Mouse (Mus musculus): Measurements from ENCODE around the gene Cd48. TPM values are rescaled to one million over a fixed set of nuclear protein-coding genes. Genes with fewer than 3 reads are reported as not detected.
"Not testable (repeated sequence)": the region's sequence is repeated elsewhere in the genome, so short reads cannot be mapped to it uniquely, and the experiment has no call there.

Cd48 gene
- polyA plus RNA-seq, 1 experiment from 2014 or later = 8.5 TPM

GRCm38 (mm10) chr1:171713736-171714135 lies 31.9 kb downstream of the Cd48 start:
- not testable (repeated sequence) for ATAC-seq; H3K4me3 ChIP-seq; H3K27ac ChIP-seq; H3K27me3 ChIP-seq (replicated peaks); H3K4me2 ChIP-seq; H3K36me3 ChIP-seq; H3K9ac ChIP-seq; H3K4me1 ChIP-seq; H3K9me3 ChIP-seq (replicated peaks)
- WGBS (ENCODE audit: insufficient replicate concordance) = 75% methylated on average over 1 of the region's 1 CpGs

- no peak overlapping the region for H3K4me2 ChIP-seq
- H3K9ac ChIP-seq = no peak overlapping the region
- WGBS (ENCODE audit: insufficient replicate concordance) = 59% methylated on average over 2 of the region's 2 CpGs
- ATAC-seq = no peak
- H3K36me3 ChIP-seq = no peaks in the 10 kb centered on the region
- no peaks in the 10 kb centered on the region for H3K9me3 ChIP-seq (replicated peaks)
- H3K27ac ChIP-seq = no peak overlapping the region
- H3K4me3 ChIP-seq = no peak overlapping the region
- no peaks in the 10 kb centered on the region for H3K27me3 ChIP-seq (replicated peaks)
- H3K4me1 ChIP-seq = no peaks in the 10 kb centered on the region
These were observed 33.6 kb downstream of the Cd48 start for GRCm38 (mm10) chr1:171715434-171715833.

GRCm38 (mm10) chr1:171716232-171716631 lies 34.4 kb downstream of the Cd48 start:
- H3K9ac ChIP-seq = no peak overlapping the region
- H3K4me1 ChIP-seq = no peaks in the 10 kb centered on the region
- no peak overlapping the region for H3K4me3 ChIP-seq
- no peak overlapping the region for H3K4me2 ChIP-seq
- ATAC-seq = no peak
- no peaks in the 10 kb centered on the region for H3K27me3 ChIP-seq (replicated peaks)
- WGBS (ENCODE audit: insufficient replicate concordance) = 72% methylated on average over 1 of the region's 1 CpGs
- no peak overlapping the region for H3K27ac ChIP-seq
- H3K9me3 ChIP-seq (replicated peaks) = no peaks in the 10 kb centered on the region
- H3K36me3 ChIP-seq = no peaks in the 10 kb centered on the region

- ATAC-seq = no peak
- no peak overlapping the region for H3K27ac ChIP-seq
- H3K27me3 ChIP-seq (replicated peaks) = no peaks in the 10 kb centered on the region
- peaks cover 11% of the 10 kb centered on the region; the same call in 1 of the 2 replicates for H3K9me3 ChIP-seq (replicated peaks)
- no peaks in the 10 kb centered on the region for H3K36me3 ChIP-seq
- no peak overlapping the region for H3K9ac ChIP-seq
- no peak overlapping the region for H3K4me2 ChIP-seq
- no peak overlapping the region for H3K4me3 ChIP-seq
- no peaks in the 10 kb centered on the region for H3K4me1 ChIP-seq
These were observed 49.4 kb downstream of the Cd48 start for GRCm38 (mm10) chr1:171731195-171731594.

GRCm38 (mm10) chr1:171734898-171735297 lies 53.1 kb downstream of the Cd48 start:
- Histone ChIP-seq H3K4me1 (no peaks in the 10 kb centered on the region), H3K4me2 (no peak overlapping the region), H3K27me3 (replicated peaks) (no peaks in the 10 kb centered on the region), H3K9me3 (replicated peaks) (no peaks in the 10 kb centered on the region), H3K4me3 (no peak overlapping the region), H3K36me3 (no peaks in the 10 kb centered on the region), H3K9ac (no peak overlapping the region), H3K27ac (no peak overlapping the region)
- 63% methylated on average over 6 of the region's 6 CpGs for WGBS (ENCODE audit: insufficient replicate concordance)
- ATAC-seq = no peak

GRCm38 (mm10) chr1:171748127-171748969 lies 66.5 kb downstream of the Cd48 start:
- no peaks in the 10 kb centered on the region for H3K4me1 ChIP-seq
- no peaks in the 10 kb centered on the region for H3K36me3 ChIP-seq
- 63% methylated on average over 3 of the region's 3 CpGs for WGBS (ENCODE audit: insufficient replicate concordance)
- no peak overlapping the region for H3K9ac ChIP-seq
- H3K27ac ChIP-seq = no peak overlapping the region
- no peaks in the 10 kb centered on the region for H3K27me3 ChIP-seq (replicated peaks)
- no peak overlapping the region for H3K4me2 ChIP-seq
- H3K4me3 ChIP-seq = no peak overlapping the region
- no peak for ATAC-seq
- no peaks in the 10 kb centered on the region for H3K9me3 ChIP-seq (replicated peaks)

Small RNAs within 50 kb of the gene (microRNA-seq; reads per million reads assigned to microRNA genes)
- gene Mir7683 = not detected

Other genes starting within 250 kb of the Cd48 start
- 28.2 and 28.9 TPM in 2 replicates for gene F11r, start 244.5 kb upstream of the Cd48 start, polyA plus RNA-seq (2016; fragmentation: Nextera tagmentation; extraction: Ambion mirVana)
- gene Alyref2, start 178.5 kb upstream of the Cd48 start, polyA plus RNA-seq (2016; fragmentation: Nextera tagmentation; extraction: Ambion mirVana) = 4.2 and 4.8 TPM in 2 replicates
- gene Itln1, start 146.7 kb upstream of the Cd48 start, polyA plus RNA-seq (2016; fragmentation: Nextera tagmentation; extraction: Ambion mirVana) = not detected in 2 replicates
- gene Cd244a, start 122.8 kb upstream of the Cd48 start, polyA plus RNA-seq (2016; fragmentation: Nextera tagmentation; extraction: Ambion mirVana) = 0.48 and 0.50 TPM in 2 replicates
- gene Ly9, start 74.6 kb upstream of the Cd48 start, polyA plus RNA-seq (2016; fragmentation: Nextera tagmentation; extraction: Ambion mirVana) = 0.41 and 0.78 TPM in 2 replicates
- gene Slamf7, start 29.0 kb upstream of the Cd48 start, polyA plus RNA-seq (2016; fragmentation: Nextera tagmentation; extraction: Ambion mirVana) = not detected in 2 replicates
- 2.2 and 2.7 TPM in 2 replicates for gene Slamf1, start 85.1 kb downstream of the Cd48 start, polyA plus RNA-seq (2016; fragmentation: Nextera tagmentation; extraction: Ambion mirVana)
- gene Cd84, start 157.7 kb downstream of the Cd48 start, polyA plus RNA-seq (2016; fragmentation: Nextera tagmentation; extraction: Ambion mirVana) = 3.7 and 4.2 TPM in 2 replicates
- gene Gm10521, start 213.7 kb downstream of the Cd48 start, polyA plus RNA-seq (2016; fragmentation: Nextera tagmentation; extraction: Ambion mirVana) = not detected in 2 replicates
- gene Slamf6, start 235.5 kb downstream of the Cd48 start, polyA plus RNA-seq (2016; fragmentation: Nextera tagmentation; extraction: Ambion mirVana) = 0.17 and 0.20 TPM in 2 replicates